Mouse (Mus musculus) urinary bladder, adult 18-20 months (tissue): ENCODE measurements around the gene Slc23a4.

ENCODE experiments used
- DNase-seq, 2 experiments: peaks; one replicate each; pipeline ENCODE4 v3.0.0; 2022; ENCODE audit warnings: low spot score in 2 of 2, mixed read lengths in 2 of 2

The Slc23a4 gene

GRCm38 (mm10) chr6:34955862-34956241, 32.4 kb downstream of the Slc23a4 start:
- DNase-seq, result no peak

- no peak for DNase-seq
Measured at GRCm38 (mm10) chr6:34954926-34955861, 33.0 kb downstream of the Slc23a4 start.

- no peak for DNase-seq
Measured at GRCm38 (mm10) chr6:34951956-34952667, 36.1 kb downstream of the Slc23a4 start.

- DNase-seq, result no peak
Measured at GRCm38 (mm10) chr6:34951518-34951917, 36.7 kb downstream of the Slc23a4 start.

GRCm38 (mm10) chr6:34948461-34948860, 39.7 kb downstream of the Slc23a4 start:
- no peak for DNase-seq

- DNase-seq, result no peak
Measured at GRCm38 (mm10) chr6:34946486-34947079, 41.6 kb downstream of the Slc23a4 start.

GRCm38 (mm10) chr6:34943499-34943898, 44.7 kb downstream of the Slc23a4 start:
- DNase-seq, result no peak

GRCm38 (mm10) chr6:34942446-34942845, 45.8 kb downstream of the Slc23a4 start:
- no peak for DNase-seq

- no peak for DNase-seq
Measured at GRCm38 (mm10) chr6:34941496-34941895, 46.7 kb downstream of the Slc23a4 start.

- no peak for DNase-seq
Measured at GRCm38 (mm10) chr6:34939451-34939850, 48.8 kb downstream of the Slc23a4 start.

- DNase-seq, result no peak
Measured at GRCm38 (mm10) chr6:34938929-34939325, 49.3 kb downstream of the Slc23a4 start.

- no peak for DNase-seq
Measured at GRCm38 (mm10) chr6:34938280-34938928, 49.8 kb downstream of the Slc23a4 start.

- no peak for DNase-seq
Measured at GRCm38 (mm10) chr6:34936743-34937142, 51.5 kb downstream of the Slc23a4 start.

GRCm38 (mm10) chr6:34932633-34933032, 55.6 kb downstream of the Slc23a4 start:
- no peak for DNase-seq

GRCm38 (mm10) chr6:34927594-34927993, 60.6 kb downstream of the Slc23a4 start:
- DNase-seq, result no peak

GRCm38 (mm10) chr6:34927156-34927555, 61.0 kb downstream of the Slc23a4 start:
- peak; percentile 31 to 54 for DNase-seq

GRCm38 (mm10) chr6:34921941-34922340, 66.3 kb downstream of the Slc23a4 start:
- no peak for DNase-seq

- DNase-seq, result no peak
Measured at GRCm38 (mm10) chr6:34920631-34921030, 67.6 kb downstream of the Slc23a4 start.

GRCm38 (mm10) chr6:34919956-34920355, 68.2 kb downstream of the Slc23a4 start, which contains the start of gene Stra8:
Stra8 (plus strand) TSS chr6:34920163.
- no peak for DNase-seq

GRCm38 (mm10) chr6:34919146-34919545, 69.1 kb downstream of the Slc23a4 start:
- no peak for DNase-seq

GRCm38 (mm10) chr6:34914462-34914861, 73.7 kb downstream of the Slc23a4 start:
- no peak for DNase-seq
